Comparison of ENCODE assay signal across 8 mouse cellular contexts in genomic region chr6:99521038-99521640, GRCm38 (mm10). TPM values are rescaled to one million over a fixed set of nuclear protein-coding genes. Genes with fewer than 3 reads are reported as not detected.
DNase-seq lines count a peak whose midpoint lies in the region; ATAC-seq and TF ChIP-seq lines count a peak whose summit lies in the region.

No protein-coding gene starts in this region.

- under 1% methylated on average over 49 of the region's 54 CpGs for WGBS in heart, embryonic 16.5 days
- WGBS in lung, embryonic 15.5 days, result 0% methylated on average over 44 of the region's 54 CpGs

- TF ChIP-seq CTCF in embryonic fibroblast, embryonic 13.5 days (IDR thresholded peaks at IDR 0.05; ENCODE audit: borderline replicate concordance, insufficient read depth, low read length), result no peak

- no peaks in the 10 kb centered on the region; the same call in 1 of the 2 replicates for H3K4me1 ChIP-seq in embryonic fibroblast, embryonic 13.5 days (ENCODE audit: control insufficient read depth, insufficient read depth, low read length)
- H3K4me1 ChIP-seq in heart, embryonic 16.5 days (ENCODE audit: control insufficient read depth, insufficient read depth, low read length), result peaks cover 7% of the 10 kb centered on the region
- H3K4me1 ChIP-seq in lung, embryonic 15.5 days, result peaks cover 17% of the 10 kb centered on the region

- no peaks in the 10 kb centered on the region for H3K9me3 ChIP-seq in heart, embryonic 16.5 days (replicated peaks; ENCODE audit: control insufficient read depth, low read length)
- no peaks in the 10 kb centered on the region for H3K9me3 ChIP-seq in lung, embryonic 15.5 days

- H3K27me3 ChIP-seq in heart, embryonic 16.5 days (ENCODE audit: control insufficient read depth, insufficient read depth, low read length), result no peaks in the 10 kb centered on the region
- H3K27me3 ChIP-seq in lung, embryonic 15.5 days, result no peaks in the 10 kb centered on the region

- peak overlapping the region; percentile 98 for H3K9ac ChIP-seq in heart, embryonic 16.5 days (ENCODE audit: low read length)
- H3K9ac ChIP-seq in lung, embryonic 15.5 days, result peak overlapping the region; percentile 84

- H3K36me3 ChIP-seq in heart, embryonic 16.5 days (ENCODE audit: control insufficient read depth, insufficient read depth), result no peaks in the 10 kb centered on the region
- no peaks in the 10 kb centered on the region for H3K36me3 ChIP-seq in lung, embryonic 15.5 days

- H3K4me2 ChIP-seq in heart, embryonic 16.5 days (ENCODE audit: low read depth, low read length), result peak overlapping the region; percentile 83
- peak overlapping the region; percentile 84 for H3K4me2 ChIP-seq in lung, embryonic 15.5 days

- ATAC-seq in heart, embryonic 16.5 days (replicated peaks; ENCODE audit: extremely low read depth, insufficient read depth, low FRiP score), result peak; percentile 77
- peak; percentile 74 for ATAC-seq in lung, embryonic 15.5 days (ENCODE audit: borderline replicate concordance, extremely low read depth, low FRiP score, low TSS enrichment)

- peak overlapping the region; percentile 87 for H3K27ac ChIP-seq in embryonic fibroblast, embryonic 13.5 days (ENCODE audit: insufficient read depth, low read length)
- peak overlapping the region; percentile 100 for H3K27ac ChIP-seq in heart, embryonic 16.5 days (ENCODE audit: low read length)
- peak overlapping the region; percentile 100 for H3K27ac ChIP-seq in lung, embryonic 15.5 days

- DNase-seq in CD4-positive helper T cell, adult 2 months (ENCODE audit: low read depth, low spot score), result peak; percentile 33
- peak; percentile 78 for DNase-seq in adrenal gland, postnatal 14 days
- peak; percentile 55 to 71 for DNase-seq in kidney, postnatal 36 days
- DNase-seq in ovary, postnatal 14 days (ENCODE audit: low spot score), result peak; percentile 46
- DNase-seq in urinary bladder, adult 18-20 months (ENCODE audit: low spot score in 2 of 2), result peak; percentile 39 to 50

- TF ChIP-seq POLR2A in embryonic fibroblast, embryonic 13.5 days (IDR thresholded peaks at IDR 0.05; ENCODE audit: low read depth, low read length), result peak; percentile 30; the same call in 1 of the 2 replicates

- H3K4me3 ChIP-seq in embryonic fibroblast, embryonic 13.5 days (ENCODE audit: insufficient read depth, low read length), result peak overlapping the region; percentile 84
- H3K4me3 ChIP-seq in heart, embryonic 16.5 days (ENCODE audit: low read length), result peak overlapping the region; percentile 93
- H3K4me3 ChIP-seq in lung, embryonic 15.5 days, result peak overlapping the region; percentile 80

RNA-seq across cellular contexts. Expression of gene Foxp1, which starts 1.4 kb away (rescaled TPM):
- total RNA-seq in adrenal gland, postnatal 14 days (2021), result 46.4 and 64.0 TPM in 2 replicates
- 135 and 137 TPM in 2 replicates for polyA plus RNA-seq in embryonic fibroblast, embryonic 13.5 days (2011; ENCODE audit: insufficient read length, low read depth, missing spikeins)
- 59.0 and 67.8 TPM in 2 replicates for polyA plus RNA-seq in heart, embryonic 16.5 days (2015; fragmentation: Nextera tagmentation; extraction: Ambion mirVana)
- polyA plus RNA-seq in lung, embryonic 15.5 days (2015; fragmentation: Nextera tagmentation; extraction: Ambion mirVana), result 95.4 and 109 TPM in 2 replicates

Comparison
In these comparisons a context has a peak if more than half of its experiments do, and no peak if none do; other contexts are left out.
1. Peak in every context shown above with its lines: DNase-seq, ATAC-seq, H3K4me3 ChIP-seq and H3K27ac ChIP-seq.